Mouse (Mus musculus) C2C12 (cell line): ENCODE results near the gene Mobp.

Experiments
- CEBPB ChIP-seq: IDR thresholded peaks from one replicate; pipeline ENCODE4 v1.6.1; 2011; ENCODE audit warnings: low read depth, mild to moderate bottlenecking, control low read depth, moderate library complexity
- CTCF ChIP-seq: IDR thresholded peaks from one replicate; pipeline ENCODE4 v1.5.1; 2011; ENCODE audit not compliant: control insufficient read depth, insufficient read depth, insufficient read length
- FOSL1 ChIP-seq: IDR thresholded peaks from one replicate; pipeline ENCODE4 v1.8.0; 2011; ENCODE audit warnings: mild to moderate bottlenecking, low read length; ENCODE audit not compliant: poor library complexity, insufficient read depth, severe bottlenecking
- MAX ChIP-seq: IDR thresholded peaks from one replicate; pipeline ENCODE4 v1.6.1; 2011; ENCODE audit warnings: mild to moderate bottlenecking, control low read depth
- MYOD1 ChIP-seq: IDR thresholded peaks from one replicate; pipeline ENCODE4 v1.6.1; 2011; ENCODE audit warnings: low read depth; ENCODE audit not compliant: control insufficient read depth, insufficient read length
- USF1 ChIP-seq: IDR thresholded peaks from one replicate; pipeline ENCODE4 v1.6.1; 2011; ENCODE audit warnings: low read depth, mild to moderate bottlenecking, control low read depth, moderate library complexity

DNA sequence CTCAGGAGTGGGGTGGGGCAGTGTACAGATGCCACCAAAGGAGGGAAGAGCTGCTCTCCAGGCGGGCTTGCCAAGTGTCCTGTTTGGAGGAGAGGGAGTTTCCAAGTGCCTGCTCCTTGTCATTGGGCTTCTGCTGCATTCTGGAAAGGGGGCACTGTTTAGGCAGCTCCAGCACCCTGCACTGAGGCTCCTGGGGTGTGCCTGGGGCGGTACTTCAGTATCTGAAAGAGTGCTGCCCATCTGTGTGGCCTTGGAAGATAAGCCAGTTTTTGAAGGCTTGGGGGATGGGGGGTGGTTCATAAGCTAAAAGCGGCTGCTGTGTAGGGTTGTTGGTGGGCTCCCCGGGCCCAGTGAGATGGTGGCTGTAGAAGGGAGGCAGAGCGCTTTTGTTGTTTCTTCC, 33.9 kb upstream of the Mobp start:
- TF ChIP-seq CTCF (no peak), CEBPB (no peak), USF1 (no peak), FOSL1 (no peak), MAX (no peak), MYOD1 (no peak)
